Mouse (Mus musculus) MEL (cell line): ENCODE data around the gene Cyb5rl. TPM values are rescaled to one million over a fixed set of nuclear protein-coding genes. Genes with fewer than 3 reads are reported as not detected.

Experiments used
- DNase-seq: peaks from one replicate; pipeline ENCODE4 v3.0.0; 2011; ENCODE audit warnings: low read depth, low spot score
- H3K27ac ChIP-seq: 2 replicates; pipeline ENCODE4 v1.5.1; 2012; ENCODE audit warnings: low read depth, mild to moderate bottlenecking, control low read depth, low read length, moderate library complexity; ENCODE audit not compliant: control insufficient read depth
- H3K27me3 ChIP-seq, 2 experiments: fragments of 150-350 bp in 1 of 2; sonication (generic) in 1 of 2; 2 replicates each; pipeline ENCODE4 v1.6.1; 2012; ENCODE audit warnings: low read length in 2 of 2, mild to moderate bottlenecking in 2 of 2, improper control_type of control experiment in 1 of 2, moderate library complexity in 1 of 2; ENCODE audit not compliant: insufficient read depth in 2 of 2, control insufficient read depth in 1 of 2
- H3K36me3 ChIP-seq, 2 experiments: 2 replicates each; pipeline ENCODE4 v1.6.1; 2012 to 2014; ENCODE audit warnings: low read length in 2 of 2, improper control_type of control experiment in 1 of 2, inconsistent platforms in 1 of 2, mild to moderate bottlenecking in 1 of 2; ENCODE audit not compliant: insufficient read depth in 2 of 2, control insufficient read depth in 1 of 2
- H3K4me1 ChIP-seq, 2 experiments: fragments of 150-350 bp in 1 of 2; sonication (generic) in 1 of 2; 2 replicates each; pipeline ENCODE4 v1.6.1; 2012; ENCODE audit warnings: low read length in 2 of 2, improper control_type of control experiment in 1 of 2, mild to moderate bottlenecking in 1 of 2; ENCODE audit not compliant: insufficient read depth in 2 of 2, control insufficient read depth in 1 of 2
- H3K4me3 ChIP-seq, 2 experiments: fragments of 150-350 bp in 1 of 2; sonication (generic) in 1 of 2; 2 replicates each; pipeline ENCODE4 v1.5.1; 2012; ENCODE audit warnings: low read depth in 2 of 2, low read length in 2 of 2, mild to moderate bottlenecking in 2 of 2, moderate library complexity in 2 of 2, control low read depth in 1 of 2, improper control_type of control experiment in 1 of 2; ENCODE audit not compliant: control insufficient read depth in 1 of 2, insufficient read depth in 1 of 2
- H3K79me2 ChIP-seq: 2 replicates; pipeline ENCODE4 v1.6.1; 2012; ENCODE audit warnings: mild to moderate bottlenecking, low read length, moderate library complexity; ENCODE audit not compliant: control insufficient read depth, poor library complexity, insufficient read depth
- H3K9ac ChIP-seq: 2 replicates; pipeline ENCODE4 v1.6.1; 2012; ENCODE audit warnings: low read depth, mild to moderate bottlenecking, control low read depth, low read length, moderate library complexity; ENCODE audit not compliant: control insufficient read depth, poor library complexity, severe bottlenecking
- H3K9me3 ChIP-seq: fragments of 150-350 bp; sonication (generic); replicated peaks from 2 replicates; pipeline ENCODE4 v1.6.1; 2012; ENCODE audit warnings: mild to moderate bottlenecking, low read length, improper control_type of control experiment, moderate library complexity; ENCODE audit not compliant: insufficient read depth
- CHD1 ChIP-seq: IDR thresholded peaks from 2 replicates; pipeline ENCODE4 v1.6.1; 2012; ENCODE audit warnings: low read depth, mild to moderate bottlenecking, inconsistent platforms, low read length, improper control_type of control experiment
- CTCF ChIP-seq, 3 experiments: IDR thresholded peaks in 2 of 3; conservative IDR thresholded peaks in 1 of 3; 2 replicates each; pipeline ENCODE4 v1.5.1; 2011 to 2012; ENCODE audit warnings: low read length in 3 of 3, low read depth in 2 of 3, mild to moderate bottlenecking in 2 of 3, improper control_type of control experiment in 1 of 3, inconsistent platforms in 1 of 3, mixed read lengths in 1 of 3, moderate library complexity in 1 of 3; ENCODE audit not compliant: control insufficient read depth in 1 of 3, insufficient read depth in 1 of 3, poor library complexity in 1 of 3, severe bottlenecking in 1 of 3
- EP300 ChIP-seq, 2 experiments: IDR thresholded peaks; 2 replicates each; pipeline ENCODE4 v1.6.1; 2011; ENCODE audit warnings: improper control_type of control experiment in 2 of 2, low read length in 2 of 2, low read depth in 1 of 2, mild to moderate bottlenecking in 1 of 2
- ETS1 ChIP-seq: IDR thresholded peaks from 2 replicates; pipeline ENCODE4 v1.6.1; 2012; ENCODE audit warnings: low read depth, mild to moderate bottlenecking, inconsistent platforms, low read length, improper control_type of control experiment, moderate library complexity
- GABPA ChIP-seq: IDR thresholded peaks from 2 replicates; pipeline ENCODE4 v1.6.1; 2012; ENCODE audit warnings: low read depth, mild to moderate bottlenecking, inconsistent platforms, low read length, improper control_type of control experiment, moderate library complexity
- GATA1 ChIP-seq: IDR thresholded peaks from 2 replicates; pipeline ENCODE4 v1.6.1; 2011; ENCODE audit warnings: low read depth, low read length, improper control_type of control experiment
- KAT2A ChIP-seq: conservative IDR thresholded peaks from 2 replicates; pipeline ENCODE4 v1.6.1; 2012; ENCODE audit warnings: low read depth, low read length, improper control_type of control experiment, inconsistent platforms
- MAX ChIP-seq: IDR thresholded peaks from 2 replicates; pipeline ENCODE4 v1.6.1; 2011; ENCODE audit warnings: low read length, improper control_type of control experiment
- MAZ ChIP-seq: IDR thresholded peaks from 2 replicates; pipeline ENCODE4 v1.6.1; 2012; ENCODE audit warnings: low read depth, mild to moderate bottlenecking, inconsistent platforms, low read length, improper control_type of control experiment
- MEF2A ChIP-seq: IDR thresholded peaks from 2 replicates; pipeline ENCODE4 v1.6.1; 2014; ENCODE audit warnings: low read depth, mild to moderate bottlenecking, inconsistent platforms, low read length, improper control_type of control experiment; ENCODE audit not compliant: poor library complexity, insufficient replicate concordance, severe bottlenecking; ENCODE audit errors: extremely low read depth
- NRF1 ChIP-seq: IDR thresholded peaks from 2 replicates; pipeline ENCODE4 v1.6.1; 2014; ENCODE audit warnings: low read depth, mild to moderate bottlenecking, inconsistent platforms, low read length, improper control_type of control experiment, moderate library complexity; ENCODE audit not compliant: poor library complexity, insufficient read depth, severe bottlenecking
- RAD21 ChIP-seq: IDR thresholded peaks from 2 replicates; pipeline ENCODE4 v1.6.1; 2011; ENCODE audit warnings: mild to moderate bottlenecking, low read depth, low read length, improper control_type of control experiment
- RCOR1 ChIP-seq: IDR thresholded peaks from 2 replicates; pipeline ENCODE4 v1.6.1; 2012; ENCODE audit warnings: low read depth, mild to moderate bottlenecking, inconsistent platforms, low read length, improper control_type of control experiment
- SIN3A ChIP-seq: IDR thresholded peaks from 2 replicates; pipeline ENCODE4 v1.6.1; 2012; ENCODE audit warnings: low read length, improper control_type of control experiment, inconsistent platforms
- SMC3 ChIP-seq: IDR thresholded peaks from 2 replicates; pipeline ENCODE4 v1.6.1; 2011; ENCODE audit warnings: low read depth, low read length, improper control_type of control experiment
- TAL1 ChIP-seq: IDR thresholded peaks from 2 replicates; pipeline ENCODE4 v1.6.1; 2012; ENCODE audit warnings: mild to moderate bottlenecking, inconsistent platforms, low read length, moderate library complexity, mixed read lengths
- TBP ChIP-seq: IDR thresholded peaks from 2 replicates; pipeline ENCODE4 v1.8.0; 2011; ENCODE audit warnings: low read depth, low read length, improper control_type of control experiment
- TCF12 ChIP-seq: IDR thresholded peaks from 2 replicates; pipeline ENCODE4 v1.6.1; 2014; ENCODE audit warnings: low read depth, mild to moderate bottlenecking, inconsistent platforms, low read length, improper control_type of control experiment, moderate library complexity
- UBTF ChIP-seq: IDR thresholded peaks from 2 replicates; pipeline ENCODE4 v1.6.1; 2012; ENCODE audit warnings: low read depth, mild to moderate bottlenecking, inconsistent platforms, low read length, improper control_type of control experiment, moderate library complexity, borderline replicate concordance; ENCODE audit not compliant: insufficient read depth
- polyA plus RNA-seq, 2 experiments: library from polyadenylated mRNA; stranded (reverse) in 1 of 2; unstranded in 1 of 2; fragments of >175 nt in 1 of 2; fragments of >200 nt in 1 of 2; gene quantifications; 2 replicates each; pipeline versions ENCODE4 v1.2.1 to v1.2.4; 2012; ENCODE audit warnings: low replicate concordance in 2 of 2, low read depth in 1 of 2; ENCODE audit not compliant: insufficient read length in 2 of 2, insufficient read depth in 1 of 2, missing spikeins in 1 of 2
- total RNA-seq: library from RNA; depleted of rRNA; stranded (reverse); fragments of 300-350 nt; gene quantifications from 2 replicates; pipeline ENCODE4 v1.2.3, GENCODE M21; 2012

Gene Cyb5rl
- total and polyA plus RNA-seq, 3 experiments = 8.5 to 9.3 TPM; not detected in 1

DNA sequence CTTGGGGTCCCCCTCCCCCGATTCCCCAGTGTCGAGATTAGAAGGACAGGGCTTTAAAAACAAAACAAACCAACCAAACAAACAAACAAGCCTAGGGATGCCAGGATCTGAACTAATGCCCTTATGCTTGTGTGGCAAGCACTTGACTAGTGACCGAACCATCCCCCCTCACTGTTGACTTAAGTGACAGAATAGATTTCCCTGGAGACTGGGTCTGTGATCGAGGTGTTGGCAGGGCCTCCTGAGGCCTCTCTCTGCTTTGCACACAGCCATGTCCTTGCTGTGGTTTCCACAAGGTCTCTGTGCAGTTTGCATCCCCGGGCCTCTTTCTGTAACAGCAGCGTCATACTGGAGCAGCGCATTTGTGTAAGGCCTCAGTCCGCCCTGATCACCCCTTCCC is 62.6 kb downstream of the Cyb5rl start:
- peaks cover 0 to 1% of the 10 kb centered on the region in 2 experiments; a peak in 2 of 4 replicates for H3K36me3 ChIP-seq
- TF ChIP-seq CHD1 (no peak), SMC3 (no peak)
- no peaks in the 10 kb centered on the region for H3K79me2 ChIP-seq
- no peaks in the 10 kb centered on the region for H3K9me3 ChIP-seq
- H3K4me3 ChIP-seq = no peak overlapping the region
- H3K9ac ChIP-seq = no peak overlapping the region
- no peak for DNase-seq
- H3K27ac ChIP-seq = no peak overlapping the region
- H3K4me1 ChIP-seq = no peaks in the 10 kb centered on the region; a peak in 1 of 4 replicates
- peaks cover 0 to 2% of the 10 kb centered on the region in 2 experiments; a peak in 2 of 4 replicates for H3K27me3 ChIP-seq

DNA sequence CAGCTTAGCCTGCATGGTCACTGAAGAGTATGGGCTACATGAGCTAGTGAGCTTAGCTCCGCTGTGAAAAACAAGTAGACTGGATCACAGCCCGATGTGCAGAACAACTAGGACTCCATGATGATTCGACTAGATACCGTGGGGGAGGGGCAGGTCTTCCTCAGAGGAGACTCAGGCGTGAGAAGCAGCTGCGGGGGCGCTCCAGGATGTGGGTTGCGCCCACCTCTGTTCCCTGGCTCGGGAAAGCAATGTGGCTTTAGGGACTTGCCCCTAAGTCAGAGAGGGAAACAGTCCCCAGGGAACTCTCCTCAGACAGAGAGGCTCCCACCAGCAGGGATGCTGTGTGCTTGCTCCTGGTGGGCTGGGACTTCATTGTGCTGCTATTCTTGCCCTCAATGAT is 63.7 kb downstream of the Cyb5rl start:
- Histone ChIP-seq H3K9ac (no peak overlapping the region), H3K4me1 (peaks cover 3 to 6% of the 10 kb centered on the region in 2 experiments; a peak in 3 of 4 replicates), H3K27ac (no peak overlapping the region), H3K9me3 (no peaks in the 10 kb centered on the region), H3K27me3 (peaks cover 0 to 2% of the 10 kb centered on the region in 2 experiments; a peak in 2 of 4 replicates), H3K36me3 (peaks cover 0 to 8% of the 10 kb centered on the region in 2 experiments; a peak in 2 of 4 replicates), H3K4me3 (no peak overlapping the region), H3K79me2 (no peaks in the 10 kb centered on the region)
- TF ChIP-seq MAZ (no peak), SIN3A (no peak), RAD21 (no peak), EP300 (IDR thresholded peaks at IDR 0.05; ENCODE audit: low read depth in 1 of 2, low read length in 2 of 2) (no peak), NRF1 (no peak), UBTF (no peak), MEF2A (no peak), ETS1 (no peak), TCF12 (no peak), MAX (no peak), TBP (no peak), CTCF (IDR thresholded peaks at IDR 0.05 in 2 of 3, conservative IDR thresholded peaks at IDR 0.05 in 1 of 3; ENCODE audit: control insufficient read depth in 1 of 3, insufficient read depth in 1 of 3, low read depth in 2 of 3, low read length in 3 of 3, poor library complexity in 1 of 3, severe bottlenecking in 1 of 3) (no peak), RCOR1 (no peak), CHD1 (no peak), TAL1 (no peak), GATA1 (no peak), KAT2A (no peak), GABPA (no peak)
- DNase-seq = no peak
